Mouse (Mus musculus) intestine, postnatal 0 days (tissue): ENCODE results near the gene Wdr5. TPM values are rescaled to one million over a fixed set of nuclear protein-coding genes. Genes with fewer than 3 reads are reported as not detected.

ENCODE experiments used
- ATAC-seq: fragments of 200-750 bp; cut with Nextera tagmentation; 2 replicates; pipeline ENCODE4 v1.8.0; 2017; ENCODE audit warnings: mild to moderate bottlenecking, moderate TSS enrichment, moderate library complexity
- H3K27ac ChIP-seq: fragments of 300-500 bp; sonication (generic); 2 replicates; pipeline ENCODE4 v1.5.1; 2014; ENCODE audit warnings: mild to moderate bottlenecking, low read depth, low read length, moderate library complexity
- H3K27me3 ChIP-seq: fragments of 300-500 bp; sonication (generic); replicated peaks from 2 replicates; pipeline ENCODE4 v1.6.1; 2014; ENCODE audit warnings: low read length, mixed read lengths; ENCODE audit not compliant: control insufficient read depth, insufficient read depth
- H3K36me3 ChIP-seq: fragments of 300-500 bp; sonication (generic); 2 replicates; pipeline ENCODE4 v1.6.1; 2014; ENCODE audit warnings: mild to moderate bottlenecking, moderate library complexity; ENCODE audit not compliant: control insufficient read depth, insufficient read depth
- H3K4me1 ChIP-seq: fragments of 300-500 bp; sonication (generic); replicated peaks from 2 replicates; pipeline ENCODE4 v1.6.1; 2014; ENCODE audit warnings: antibody characterized with exemption, low read length, mixed read lengths; ENCODE audit not compliant: control insufficient read depth, insufficient read depth
- H3K4me2 ChIP-seq: fragments of 300-500 bp; sonication (generic); replicated peaks from 2 replicates; pipeline ENCODE4 v1.6.1; 2014; ENCODE audit warnings: low read depth, mild to moderate bottlenecking, moderate library complexity
- H3K4me3 ChIP-seq: fragments of 300-500 bp; sonication (generic); 2 replicates; pipeline ENCODE4 v1.5.1; 2014; ENCODE audit warnings: low read depth, low read length
- H3K9ac ChIP-seq: fragments of 300-500 bp; sonication (generic); 2 replicates; pipeline ENCODE4 v1.6.1; 2014; ENCODE audit warnings: mild to moderate bottlenecking, low read depth, low read length
- H3K9me3 ChIP-seq: fragments of 300-500 bp; sonication (generic); 2 replicates; pipeline ENCODE4 v1.6.1; 2016; ENCODE audit warnings: mixed run types; ENCODE audit not compliant: control insufficient read depth
- CTCF ChIP-seq: sonication (generic); IDR thresholded peaks from 2 replicates; pipeline ENCODE4 v1.5.1; 2016; ENCODE audit warnings: low read depth, mild to moderate bottlenecking, control low read depth, antibody characterized with exemption, moderate library complexity
- WGBS: fragments of 180-500 bp; shearing (Covaris S2); extraction: QIAGEN DNeasy Blood & Tissue Kit; methylation state at CpG from one replicate; pipeline ENCODE4 v1.1.7; 2014; 5-methylcytosine and 5-hydroxymethylcytosine counted together
- polyA plus RNA-seq: library from polyadenylated mRNA; unstranded; fragments of >200 nt; fragmentation: Nextera tagmentation; extraction: Ambion mirVana; gene quantifications from 2 replicates; pipeline ENCODE4 v1.2.1, GENCODE M21; 2015

The Wdr5 gene
- polyA plus RNA-seq, 1 experiment from 2014 or later, result 15.6 TPM

GRCm38 (mm10) chr2:27480367-27480766 is 34.6 kb upstream of the Wdr5 start:
- H3K4me2 ChIP-seq, result no peak overlapping the region
- no peak overlapping the region for H3K4me3 ChIP-seq
- H3K9ac ChIP-seq, result no peak overlapping the region
- no peak for ATAC-seq
- TF ChIP-seq CTCF, result peak; percentile 48
- no peak overlapping the region for H3K27ac ChIP-seq
- H3K4me1 ChIP-seq, result no peaks in the 10 kb centered on the region
- no peaks in the 10 kb centered on the region for H3K36me3 ChIP-seq
- no peaks in the 10 kb centered on the region for H3K27me3 ChIP-seq
- H3K9me3 ChIP-seq, result no peaks in the 10 kb centered on the region
- WGBS, result 71% methylated on average over 4 of the region's 4 CpGs

- ATAC-seq, result no peak
- no peaks in the 10 kb centered on the region for H3K27me3 ChIP-seq
- TF ChIP-seq CTCF, result no peak
- 66% methylated on average over 7 of the region's 7 CpGs for WGBS
- no peak overlapping the region for H3K9ac ChIP-seq
- no peaks in the 10 kb centered on the region for H3K36me3 ChIP-seq
- H3K4me1 ChIP-seq, result no peaks in the 10 kb centered on the region
- H3K4me2 ChIP-seq, result no peak overlapping the region
- H3K9me3 ChIP-seq, result no peaks in the 10 kb centered on the region
- H3K4me3 ChIP-seq, result no peak overlapping the region
- no peak overlapping the region for H3K27ac ChIP-seq
Measured at GRCm38 (mm10) chr2:27482265-27482861, 32.6 kb upstream of the Wdr5 start.

GRCm38 (mm10) chr2:27486725-27487124 is 28.2 kb upstream of the Wdr5 start:
- WGBS, result 68% methylated on average over 4 of the region's 4 CpGs
- Histone ChIP-seq H3K36me3 (no peaks in the 10 kb centered on the region), H3K4me2 (no peak overlapping the region), H3K4me3 (no peak overlapping the region), H3K9me3 (no peaks in the 10 kb centered on the region), H3K9ac (no peak overlapping the region), H3K4me1 (no peaks in the 10 kb centered on the region), H3K27me3 (no peaks in the 10 kb centered on the region), H3K27ac (no peak overlapping the region)
- TF ChIP-seq CTCF, result no peak
- ATAC-seq, result no peak

GRCm38 (mm10) chr2:27487336-27488049 is 27.5 kb upstream of the Wdr5 start:
- Histone ChIP-seq H3K4me2 (no peak overlapping the region), H3K36me3 (no peaks in the 10 kb centered on the region), H3K27me3 (no peaks in the 10 kb centered on the region), H3K9ac (no peak overlapping the region), H3K4me3 (no peak overlapping the region), H3K27ac (no peak overlapping the region), H3K9me3 (no peaks in the 10 kb centered on the region), H3K4me1 (no peaks in the 10 kb centered on the region)
- no peak for ATAC-seq
- no peak for TF ChIP-seq CTCF
- WGBS, result 75% methylated on average over 3 of the region's 4 CpGs

- WGBS, result 86% methylated on average over 1 of the region's 1 CpGs
Measured at GRCm38 (mm10) chr2:27488362-27488761, 26.6 kb upstream of the Wdr5 start.

GRCm38 (mm10) chr2:27490939-27491338 is 24.0 kb upstream of the Wdr5 start:
- no peak for TF ChIP-seq CTCF
- 93% methylated on average over 2 of the region's 2 CpGs for WGBS

More at GRCm38 (mm10) chr2:27488362-27488761, 26.6 kb upstream of the Wdr5 start:
- Histone ChIP-seq H3K9ac (no peak overlapping the region), H3K36me3 (no peaks in the 10 kb centered on the region), H3K4me1 (no peaks in the 10 kb centered on the region), H3K4me3 (no peak overlapping the region), H3K27ac (no peak overlapping the region), H3K4me2 (no peak overlapping the region), H3K27me3 (no peaks in the 10 kb centered on the region), H3K9me3 (no peaks in the 10 kb centered on the region)
- TF ChIP-seq CTCF, result no peak
- ATAC-seq, result no peak

More at GRCm38 (mm10) chr2:27490939-27491338, 24.0 kb upstream of the Wdr5 start:
- H3K36me3 ChIP-seq, result no peaks in the 10 kb centered on the region
- no peak overlapping the region for H3K4me2 ChIP-seq
- no peak for ATAC-seq
- no peak overlapping the region for H3K27ac ChIP-seq
- H3K27me3 ChIP-seq, result no peaks in the 10 kb centered on the region
- H3K9ac ChIP-seq, result no peak overlapping the region
- H3K4me3 ChIP-seq, result no peak overlapping the region
- no peaks in the 10 kb centered on the region for H3K4me1 ChIP-seq
- H3K9me3 ChIP-seq, result peaks cover 4% of the 10 kb centered on the region; the same call in 1 of the 2 replicates
